Mouse (Mus musculus) ES-Bruce4 (cell line): Measurements from ENCODE around the gene Nr1d2.

ENCODE experiments used
- CTCF ChIP-seq: IDR thresholded peaks from one replicate; pipeline ENCODE4 v1.8.1; 2011; ENCODE audit warnings: low read depth, low read length
- EP300 ChIP-seq: IDR thresholded peaks from 2 replicates; pipeline ENCODE4 v1.6.1; 2011; ENCODE audit warnings: low read depth, low read length; ENCODE audit not compliant: insufficient read depth

GRCm38 (mm10) chr14:18233981-18234960 is 4.7 kb downstream of the Nr1d2 start:
- TF ChIP-seq EP300 (no peak), CTCF (no peak)
